Mouse (Mus musculus) 3134 (cell line): ENCODE data around the gene Txndc5.

Experiments used
- DNase-seq: peaks from one replicate; pipeline ENCODE4 v3.0.0-alpha.2; 2011; ENCODE audit warnings: low spot score; ENCODE audit not compliant: insufficient read length; ENCODE audit errors: extremely low read depth

Txndc5 gene

GRCm38 (mm10) chr13:38472636-38473035, 56.0 kb downstream of the Txndc5 start:
- DNase-seq, result no peak

GRCm38 (mm10) chr13:38470882-38471281, 57.7 kb downstream of the Txndc5 start:
- no peak for DNase-seq

GRCm38 (mm10) chr13:38463410-38463809, 65.2 kb downstream of the Txndc5 start:
- no peak for DNase-seq

GRCm38 (mm10) chr13:38451446-38451845, 77.2 kb downstream of the Txndc5 start:
- no peak for DNase-seq
